Mouse (Mus musculus): Measurements from ENCODE around the gene Myod1.

- TF ChIP-seq EP300 (IDR thresholded peaks at IDR 0.05) (no peak), CTCF (IDR thresholded peaks at IDR 0.05) (no peak)
These were observed 33.0 kb downstream of the Myod1 start for GRCm38 (mm10) chr7:46409204-46409789.
